In the genomic region with DNA sequence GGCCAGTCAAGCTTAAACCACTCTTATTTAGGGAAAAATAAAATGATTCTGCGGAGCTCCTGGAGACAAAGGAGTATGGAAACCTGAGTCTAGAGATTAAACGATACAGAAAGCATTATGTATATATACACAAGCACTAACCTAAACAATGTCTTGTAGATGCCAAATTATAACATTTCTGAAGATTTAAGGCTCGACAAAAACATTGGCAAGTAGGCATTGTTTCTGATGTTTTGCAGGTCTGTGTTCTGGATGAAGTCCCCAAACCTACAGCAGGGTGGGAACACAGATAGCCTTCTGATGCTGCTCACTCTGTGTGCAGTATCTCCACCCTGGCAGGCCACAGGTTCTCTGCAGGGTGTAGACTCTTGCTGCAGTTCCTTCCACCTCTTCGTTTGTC, we compare ENCODE assay signal across 12 mouse cellular contexts.
A peak's percentile ranks its signal among the peaks of the same experiment; 100 is the strongest.
DNase-seq lines count a peak whose midpoint lies in the region; ATAC-seq and TF ChIP-seq lines count a peak whose summit lies in the region.
"Had no signal": no experiment of that assay in that cellular context is flagged by ENCODE, and none has a peak within 500 bp of the region (broad histone marks: within the 10 kb centered on the region; RNA-seq: fewer than 3 reads in every experiment).

No protein-coding gene starts in this region.

- WGBS in kidney, postnatal 0 days, result 59% methylated on average over 4 of the region's 4 CpGs
- 44% methylated on average over 4 of the region's 4 CpGs for WGBS in forebrain, embryonic 12.5 days
- WGBS in hindbrain, embryonic 13.5 days, result 44% methylated on average over 4 of the region's 4 CpGs
- WGBS in neural tube, embryonic 14.5 days, result 32% methylated on average over 4 of the region's 4 CpGs

- no peak overlapping the region for H3K9ac ChIP-seq in kidney, postnatal 0 days (ENCODE audit: low read depth, low read length)
- H3K9ac ChIP-seq in forebrain, embryonic 12.5 days, result 0 out of 2 replicates have a peak overlapping the region, but pooled peaks have one; percentile 17
- H3K9ac ChIP-seq in hindbrain, embryonic 13.5 days, result no peak overlapping the region
- H3K9ac ChIP-seq in neural tube, embryonic 14.5 days (replicated peaks; ENCODE audit: low read depth, low read length), result no peak overlapping the region

- no peak overlapping the region for H3K4me3 ChIP-seq in kidney, postnatal 0 days (replicated peaks; ENCODE audit: low read depth, low read length)
- H3K4me3 ChIP-seq in forebrain, embryonic 12.5 days (replicated peaks), result no peak overlapping the region
- no peak overlapping the region for H3K4me3 ChIP-seq in hindbrain, embryonic 13.5 days
- H3K4me3 ChIP-seq in neural tube, embryonic 14.5 days (ENCODE audit: low read depth, low read length), result no peak overlapping the region
- H3K4me3 ChIP-seq: erythroblast, embryonic 14.5 days had no signal

- H3K4me2 ChIP-seq in kidney, postnatal 0 days (ENCODE audit: low read length), result peak overlapping the region; percentile 57; the same call in 1 of the 2 replicates
- peak overlapping the region; percentile 54; the same call in 1 of the 2 replicates for H3K4me2 ChIP-seq in forebrain, embryonic 12.5 days
- H3K4me2 ChIP-seq in hindbrain, embryonic 13.5 days, result peak overlapping the region; percentile 58
- peak overlapping the region; percentile 42 for H3K4me2 ChIP-seq in neural tube, embryonic 14.5 days (ENCODE audit: low read depth, low read length)

- no peak overlapping the region for H3K27ac ChIP-seq in kidney, postnatal 0 days
- H3K27ac ChIP-seq in forebrain, embryonic 12.5 days, result peak overlapping the region; percentile 82
- no peak overlapping the region for H3K27ac ChIP-seq in hindbrain, embryonic 13.5 days
- peak overlapping the region; percentile 56; the same call in 1 of the 2 replicates for H3K27ac ChIP-seq in neural tube, embryonic 14.5 days (ENCODE audit: low read depth, low read length)

- H3K9me3 ChIP-seq in kidney, postnatal 0 days (replicated peaks; ENCODE audit: low read length), result no peaks in the 10 kb centered on the region
- H3K9me3 ChIP-seq in forebrain, embryonic 12.5 days, result no peaks in the 10 kb centered on the region
- H3K9me3 ChIP-seq in hindbrain, embryonic 13.5 days, result no peaks in the 10 kb centered on the region
- H3K9me3 ChIP-seq in neural tube, embryonic 14.5 days (ENCODE audit: control insufficient read depth, low read length), result no peaks in the 10 kb centered on the region

- TF ChIP-seq CTCF in kidney, postnatal 0 days (IDR thresholded peaks at IDR 0.05; ENCODE audit: low read depth), result no peak

- ATAC-seq in kidney, postnatal 0 days (replicated peaks; ENCODE audit: low FRiP score, low read depth), result no peak
- ATAC-seq in forebrain, embryonic 12.5 days (ENCODE audit: low FRiP score), result no peak
- no peak for ATAC-seq in hindbrain, embryonic 13.5 days (ENCODE audit: low FRiP score)
- no peak for ATAC-seq in neural tube, embryonic 14.5 days (ENCODE audit: low read depth)
- ATAC-seq in activated CD4-positive, CD25-positive, alpha-beta regulatory T cell, adult 4 months, result no peak

- DNase-seq in kidney, postnatal 0 days (ENCODE audit: low spot score), result no peak
- no peak for DNase-seq in kidney, postnatal 36 days
- DNase-seq in thymus, postnatal 4 days, result no peak
- DNase-seq: cerebellum, adult 2 months; gastrocnemius, postnatal 14 days; heart, postnatal 4 days; lung, adult 18-20 months had no signal

- no peaks in the 10 kb centered on the region for H3K27me3 ChIP-seq in kidney, postnatal 0 days (ENCODE audit: insufficient read depth, low read length)
- H3K27me3 ChIP-seq in forebrain, embryonic 12.5 days, result no peaks in the 10 kb centered on the region
- 0 out of 2 replicates have a peak, but pooled peaks cover 2% of the 10 kb centered on the region for H3K27me3 ChIP-seq in hindbrain, embryonic 13.5 days
- H3K27me3 ChIP-seq in neural tube, embryonic 14.5 days (ENCODE audit: control insufficient read depth, insufficient read depth, low read length), result no peaks in the 10 kb centered on the region

- H3K36me3 ChIP-seq in kidney, postnatal 0 days (ENCODE audit: insufficient read depth, low read length), result no peaks in the 10 kb centered on the region
- no peaks in the 10 kb centered on the region for H3K36me3 ChIP-seq in forebrain, embryonic 12.5 days (replicated peaks)
- H3K36me3 ChIP-seq in hindbrain, embryonic 13.5 days, result no peaks in the 10 kb centered on the region
- H3K36me3 ChIP-seq in neural tube, embryonic 14.5 days (ENCODE audit: control insufficient read depth, insufficient read depth, low read length), result no peaks in the 10 kb centered on the region

- H3K4me1 ChIP-seq in kidney, postnatal 0 days (replicated peaks; ENCODE audit: insufficient read depth, low read length), result no peaks in the 10 kb centered on the region; the same call in 1 of the 2 replicates
- H3K4me1 ChIP-seq in forebrain, embryonic 12.5 days, result peaks cover 26% of the 10 kb centered on the region
- peaks cover 18% of the 10 kb centered on the region for H3K4me1 ChIP-seq in hindbrain, embryonic 13.5 days (replicated peaks)
- H3K4me1 ChIP-seq in neural tube, embryonic 14.5 days (ENCODE audit: control insufficient read depth, insufficient read depth, low read length), result peaks cover 8% of the 10 kb centered on the region

Comparison
In these comparisons a context has a peak if more than half of its experiments do, and no peak if none do; other contexts are left out.
1. H3K27ac ChIP-seq: peak in forebrain, embryonic 12.5 days (single experiment) and neural tube, embryonic 14.5 days (single experiment); none in kidney, postnatal 0 days (single experiment) and hindbrain, embryonic 13.5 days (single experiment).
2. Peak in every context shown above with its lines, with median percentiles within 50 percentile points of each other: H3K4me2 ChIP-seq.